20 mouse cellular contexts compared by ENCODE assay signal in genomic region chr14:21334826-21335225, GRCm38 (mm10).
"Had no signal": no experiment of that assay in that cellular context is flagged by ENCODE, and none has a peak within 500 bp of the region (broad histone marks: within the 10 kb centered on the region; RNA-seq: fewer than 3 reads in every experiment).

No protein-coding gene starts in this region.

- H3K4me1 ChIP-seq: midbrain, embryonic 10.5 days had no signal

- H3K27me3 ChIP-seq: megakaryocyte, embryonic 14.5 days; midbrain, embryonic 13.5 days had no signal

- H3K4me3 ChIP-seq: megakaryocyte, embryonic 14.5 days; midbrain, embryonic 10.5 days; midbrain, embryonic 13.5 days; myocyte had no signal

- H3K27ac ChIP-seq: liver, embryonic 14.5 days; midbrain, embryonic 10.5 days; midbrain, embryonic 13.5 days; stomach, postnatal 0 days had no signal

- H3K36me3 ChIP-seq: midbrain, embryonic 10.5 days; midbrain, embryonic 13.5 days had no signal

- H3K9ac ChIP-seq: liver, embryonic 14.5 days; liver, postnatal 0 days; lung, embryonic 14.5 days; midbrain, embryonic 13.5 days had no signal

- H3K4me2 ChIP-seq: liver, embryonic 11.5 days; lung, embryonic 14.5 days; midbrain, embryonic 13.5 days had no signal

- DNase-seq: kidney, adult 9 months; kidney, postnatal 14 days; kidney, postnatal 4 days; liver, postnatal 0 days; lung, embryonic 14.5 days; right cerebral cortex, adult 18-20 months; right cerebral cortex, postnatal 14 days; right cerebral cortex, postnatal 4 days; thymus, adult 2 months; thymus, postnatal 14 days; thymus, postnatal 4 days had no signal

- ATAC-seq: liver, postnatal 0 days; lung, postnatal 0 days; midbrain, embryonic 13.5 days; midbrain, embryonic 16.5 days had no signal

- H3K9me3 ChIP-seq: megakaryocyte, embryonic 14.5 days; midbrain, embryonic 10.5 days; midbrain, embryonic 13.5 days had no signal
